Mouse (Mus musculus) G1E (cell line): ENCODE measurements around the gene Tlk2.

Experiments
- CTCF ChIP-seq: IDR thresholded peaks from 2 replicates; pipeline ENCODE4 v1.5.1; 2012; ENCODE audit warnings: low read depth, low read length, inconsistent platforms, mixed read lengths
- GATA1 ChIP-seq: IDR thresholded peaks from 2 replicates; pipeline ENCODE4 v1.6.1; 2012; ENCODE audit warnings: borderline replicate concordance, low read length, inconsistent platforms, mixed read lengths
- POLR2AphosphoS5 ChIP-seq: IDR thresholded peaks from 2 replicates; pipeline ENCODE4 v1.6.1; 2012; ENCODE audit warnings: low read depth, low read length, inconsistent platforms; ENCODE audit not compliant: insufficient replicate concordance
- TAL1 ChIP-seq: conservative IDR thresholded peaks from 2 replicates; pipeline ENCODE4 v1.6.1; 2012; ENCODE audit warnings: low read depth, low read length, inconsistent platforms, mixed read lengths

DNA sequence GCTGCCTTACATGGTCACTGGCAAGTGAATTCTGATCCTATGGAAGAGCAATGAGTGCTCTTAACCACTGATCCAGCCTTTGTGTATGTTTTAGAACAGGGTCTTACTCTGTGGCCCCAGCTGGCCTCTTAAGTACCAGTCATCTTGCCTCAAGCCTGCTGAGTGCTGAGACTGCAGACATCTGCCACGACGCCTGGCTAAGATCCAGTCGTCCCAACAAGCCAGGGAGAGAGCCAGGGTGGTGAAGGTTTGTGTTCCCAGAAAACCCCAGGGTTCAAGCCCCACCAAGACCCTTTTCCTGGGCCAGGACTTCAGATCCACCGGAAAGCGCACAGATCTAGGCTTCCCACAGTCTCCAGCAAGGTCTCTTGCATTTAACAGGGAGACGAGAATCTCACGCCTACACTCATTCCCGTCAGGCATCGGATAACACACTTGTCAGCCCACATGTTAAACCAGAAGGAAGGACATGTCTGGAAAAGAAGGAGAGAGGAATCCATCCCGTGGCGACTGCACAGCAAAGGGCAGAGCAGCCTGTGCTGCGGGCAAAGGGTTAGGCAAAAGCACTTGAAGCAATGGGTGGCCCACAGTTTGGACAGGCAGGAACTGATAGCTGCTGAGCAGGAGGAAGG lies 133.8 kb downstream of the Tlk2 start:
- TF ChIP-seq TAL1 (no peak), CTCF (no peak), GATA1 (no peak), POLR2AphosphoS5 (no peak)
